Mouse (Mus musculus) intestine, embryonic 16.5 days (tissue): ENCODE measurements at regions not wholly inside any gene's neighbourhood (a gene's known extent, or its start where the extent isn't known, plus 50 kb on each side); places are given as distances from the start of the nearest gene placed in this dataset.
"Not testable (repeated sequence)": the region's sequence is repeated elsewhere in the genome, so short reads cannot be mapped to it uniquely, and the experiment has no call there.

Source experiments
- ATAC-seq: fragments of 200-750 bp; cut with Nextera tagmentation; 2 replicates; pipeline ENCODE4 v1.8.0; 2017; ENCODE audit warnings: moderate TSS enrichment, moderate library complexity
- H3K27ac ChIP-seq: fragments of 300-500 bp; sonication (generic); 2 replicates; pipeline ENCODE4 v1.5.1; 2014; ENCODE audit warnings: mild to moderate bottlenecking, low read length
- H3K27me3 ChIP-seq: fragments of 300-500 bp; sonication (generic); replicated peaks from 2 replicates; pipeline ENCODE4 v1.6.1; 2014; ENCODE audit warnings: low read length, control low read depth, mixed read lengths; ENCODE audit not compliant: control insufficient read depth, insufficient read depth
- H3K36me3 ChIP-seq: fragments of 300-500 bp; sonication (generic); 2 replicates; pipeline ENCODE4 v1.6.1; 2014; ENCODE audit warnings: low read length, control low read depth; ENCODE audit not compliant: control insufficient read depth, insufficient read depth
- H3K4me1 ChIP-seq: fragments of 300-500 bp; sonication (generic); 2 replicates; pipeline ENCODE4 v1.6.1; 2014; ENCODE audit warnings: low read length, control low read depth, mixed read lengths; ENCODE audit not compliant: control insufficient read depth, insufficient read depth
- H3K4me2 ChIP-seq: fragments of 300-500 bp; sonication (generic); 2 replicates; pipeline ENCODE4 v1.6.1; 2014; ENCODE audit warnings: low read depth, low read length, control low read depth
- H3K4me3 ChIP-seq: fragments of 300-500 bp; sonication (generic); 2 replicates; pipeline ENCODE4 v1.5.1; 2014; ENCODE audit warnings: mild to moderate bottlenecking, low read length
- H3K9ac ChIP-seq: fragments of 300-500 bp; sonication (generic); 2 replicates; pipeline ENCODE4 v1.6.1; 2014; ENCODE audit warnings: low read depth, low read length
- H3K9me3 ChIP-seq: fragments of 300-500 bp; sonication (generic); 2 replicates; pipeline ENCODE4 v1.6.1; 2016; ENCODE audit warnings: low read length, control low read depth; ENCODE audit not compliant: control insufficient read depth
- WGBS: fragments of 180-500 bp; shearing (Covaris S2); extraction: QIAGEN DNeasy Blood & Tissue Kit; methylation state at CpG from one replicate; pipeline ENCODE4 v1.1.7; 2014; 5-methylcytosine and 5-hydroxymethylcytosine counted together

- H3K36me3 ChIP-seq: no peaks in the 10 kb centered on the region
- no peaks in the 10 kb centered on the region for H3K27me3 ChIP-seq
- no peaks in the 10 kb centered on the region for H3K4me1 ChIP-seq
- no peak for ATAC-seq
- H3K9ac ChIP-seq: no peak overlapping the region
- no peak overlapping the region for H3K4me2 ChIP-seq
- no peaks in the 10 kb centered on the region for H3K9me3 ChIP-seq
- no peak overlapping the region for H3K27ac ChIP-seq
- no peak overlapping the region for H3K4me3 ChIP-seq
These were observed 155.2 kb upstream of the Shcbp1 start for GRCm38 (mm10) chr8:4934551-4934950.

GRCm38 (mm10) chr8:4934035-4934434, 154.7 kb upstream of the Shcbp1 start:
- Histone ChIP-seq H3K9ac (no peak overlapping the region), H3K4me3 (no peak overlapping the region), H3K9me3 (no peaks in the 10 kb centered on the region), H3K4me1 (no peaks in the 10 kb centered on the region), H3K27me3 (no peaks in the 10 kb centered on the region), H3K36me3 (no peaks in the 10 kb centered on the region), H3K27ac (no peak overlapping the region), H3K4me2 (no peak overlapping the region)
- WGBS: 62% methylated on average over 2 of the region's 2 CpGs
- no peak for ATAC-seq

- Histone ChIP-seq H3K9ac (no peak overlapping the region), H3K4me1 (no peaks in the 10 kb centered on the region), H3K9me3 (no peaks in the 10 kb centered on the region), H3K36me3 (no peaks in the 10 kb centered on the region), H3K27ac (no peak overlapping the region), H3K4me3 (no peak overlapping the region), H3K27me3 (no peaks in the 10 kb centered on the region), H3K4me2 (no peak overlapping the region)
- no peak for ATAC-seq
These were observed 137.1 kb upstream of the Shcbp1 start for GRCm38 (mm10) chr8:4916447-4916846.

GRCm38 (mm10) chr8:4895046-4895445, 115.7 kb upstream of the Shcbp1 start:
- no peak for ATAC-seq
- no peak overlapping the region for H3K4me2 ChIP-seq
- H3K9me3 ChIP-seq: no peaks in the 10 kb centered on the region
- 91% methylated on average over 2 of the region's 2 CpGs for WGBS
- H3K4me3 ChIP-seq: no peak overlapping the region
- no peak overlapping the region for H3K9ac ChIP-seq
- H3K27ac ChIP-seq: no peak overlapping the region
- H3K4me1 ChIP-seq: no peaks in the 10 kb centered on the region
- no peaks in the 10 kb centered on the region for H3K36me3 ChIP-seq
- H3K27me3 ChIP-seq: no peaks in the 10 kb centered on the region

- H3K9me3 ChIP-seq, H3K27me3 ChIP-seq, H3K9ac ChIP-seq, H3K4me1 ChIP-seq, H3K27ac ChIP-seq, H3K4me3 ChIP-seq, H3K4me2 ChIP-seq, H3K36me3 ChIP-seq: not testable (repeated sequence)
- 69% methylated on average over 7 of the region's 7 CpGs for WGBS
- peak; percentile 71 for ATAC-seq
These were observed 89.4 kb upstream of the Shcbp1 start for GRCm38 (mm10) chr8:4868761-4869160.

GRCm38 (mm10) chr8:4839087-4839486, 59.7 kb upstream of the Shcbp1 start:
- Histone ChIP-seq H3K9ac (no peak overlapping the region), H3K4me1 (peaks cover 5% of the 10 kb centered on the region; the same call in 1 of the 2 replicates), H3K36me3 (no peaks in the 10 kb centered on the region), H3K4me3 (no peak overlapping the region), H3K27me3 (no peaks in the 10 kb centered on the region), H3K9me3 (no peaks in the 10 kb centered on the region), H3K27ac (no peak overlapping the region), H3K4me2 (no peak overlapping the region)
- WGBS: 73% methylated on average over 3 of the region's 3 CpGs
- ATAC-seq: peak; percentile 85

- Histone ChIP-seq H3K27me3 (no peaks in the 10 kb centered on the region), H3K4me2 (no peak overlapping the region), H3K4me3 (no peak overlapping the region), H3K4me1 (peaks cover 5% of the 10 kb centered on the region; the same call in 1 of the 2 replicates), H3K36me3 (no peaks in the 10 kb centered on the region), H3K9me3 (no peaks in the 10 kb centered on the region), H3K27ac (no peak overlapping the region), H3K9ac (no peak overlapping the region)
- ATAC-seq: no peak
These were observed 59.2 kb upstream of the Shcbp1 start for GRCm38 (mm10) chr8:4838527-4838926.

GRCm38 (mm10) chr8:4837719-4838118, 58.4 kb upstream of the Shcbp1 start:
- WGBS: 42% methylated on average over 2 of the region's 2 CpGs
- H3K4me1 ChIP-seq: peaks cover 5% of the 10 kb centered on the region; the same call in 1 of the 2 replicates
- no peaks in the 10 kb centered on the region for H3K36me3 ChIP-seq
- no peaks in the 10 kb centered on the region for H3K27me3 ChIP-seq
- H3K9me3 ChIP-seq: no peaks in the 10 kb centered on the region
- H3K9ac ChIP-seq: no peak overlapping the region
- peak; percentile 88 for ATAC-seq
- no peak overlapping the region for H3K4me2 ChIP-seq
- H3K27ac ChIP-seq: no peak overlapping the region
- no peak overlapping the region for H3K4me3 ChIP-seq

- ATAC-seq: no peak
- 79% methylated on average over 2 of the region's 2 CpGs for WGBS
- H3K36me3 ChIP-seq: no peaks in the 10 kb centered on the region
- H3K27me3 ChIP-seq: no peaks in the 10 kb centered on the region
- H3K9ac ChIP-seq: no peak overlapping the region
- H3K9me3 ChIP-seq: no peaks in the 10 kb centered on the region
- H3K4me1 ChIP-seq: peaks cover 5% of the 10 kb centered on the region; the same call in 1 of the 2 replicates
- no peak overlapping the region for H3K27ac ChIP-seq
- H3K4me2 ChIP-seq: no peak overlapping the region
- H3K4me3 ChIP-seq: no peak overlapping the region
These were observed 57.3 kb upstream of the Shcbp1 start for GRCm38 (mm10) chr8:4836651-4837050.
